Mouse (Mus musculus) heart, embryonic 13.5 days (tissue): ENCODE results near the gene Muc4. TPM values are rescaled to one million over a fixed set of nuclear protein-coding genes. Genes with fewer than 3 reads are reported as not detected.

Source experiments
- ATAC-seq: fragments of 200-750 bp; cut with Nextera tagmentation; 2 replicates; pipeline ENCODE4 v1.8.0; 2017; ENCODE audit warnings: moderate TSS enrichment; ENCODE audit not compliant: insufficient number of reproducible peaks, low FRiP score, low TSS enrichment; ENCODE audit errors: extremely low read depth
- H3K27ac ChIP-seq: fragments of 300-500 bp; sonication (generic); replicated peaks from 2 replicates; pipeline ENCODE4 v1.5.1; 2015; ENCODE audit warnings: moderate library complexity, mild to moderate bottlenecking, inconsistent platforms
- H3K27me3 ChIP-seq: fragments of 300-500 bp; sonication (generic); replicated peaks from 2 replicates; pipeline ENCODE4 v1.6.1; 2015; ENCODE audit warnings: mild to moderate bottlenecking, inconsistent platforms
- H3K36me3 ChIP-seq: fragments of 300-500 bp; sonication (generic); 2 replicates; pipeline ENCODE4 v1.6.1; 2015; ENCODE audit warnings: mild to moderate bottlenecking, inconsistent platforms
- H3K4me1 ChIP-seq: fragments of 300-500 bp; sonication (generic); 2 replicates; pipeline ENCODE4 v1.6.1; 2015; ENCODE audit warnings: inconsistent platforms
- H3K4me2 ChIP-seq: fragments of 300-500 bp; sonication (generic); 2 replicates; pipeline ENCODE4 v1.6.1; 2015; ENCODE audit warnings: inconsistent platforms, mild to moderate bottlenecking, moderate library complexity
- H3K4me3 ChIP-seq: fragments of 300-500 bp; sonication (generic); 2 replicates; pipeline ENCODE4 v1.5.1; 2015; ENCODE audit warnings: moderate library complexity, mild to moderate bottlenecking, inconsistent platforms
- H3K9ac ChIP-seq: fragments of 300-500 bp; sonication (generic); 2 replicates; pipeline ENCODE4 v1.6.1; 2015; ENCODE audit warnings: inconsistent platforms, mild to moderate bottlenecking, moderate library complexity
- H3K9me3 ChIP-seq: fragments of 300-500 bp; sonication (generic); 2 replicates; pipeline ENCODE4 v1.6.1; 2016; ENCODE audit warnings: inconsistent platforms
- WGBS: fragments of 180-500 bp; shearing (Covaris S2); methylation state at CpG from one replicate; pipeline ENCODE4 v1.1.7; 2015; ENCODE audit warnings: mixed read lengths; 5-methylcytosine and 5-hydroxymethylcytosine counted together
- polyA plus RNA-seq: library from polyadenylated mRNA; unstranded; fragments of >200 nt; fragmentation: Nextera tagmentation; extraction: Ambion mirVana; gene quantifications from 2 replicates; pipeline ENCODE4 v1.2.1, GENCODE M21; 2015

The Muc4 gene
- polyA plus RNA-seq, 1 experiment from 2014 or later: 0.21 TPM

DNA sequence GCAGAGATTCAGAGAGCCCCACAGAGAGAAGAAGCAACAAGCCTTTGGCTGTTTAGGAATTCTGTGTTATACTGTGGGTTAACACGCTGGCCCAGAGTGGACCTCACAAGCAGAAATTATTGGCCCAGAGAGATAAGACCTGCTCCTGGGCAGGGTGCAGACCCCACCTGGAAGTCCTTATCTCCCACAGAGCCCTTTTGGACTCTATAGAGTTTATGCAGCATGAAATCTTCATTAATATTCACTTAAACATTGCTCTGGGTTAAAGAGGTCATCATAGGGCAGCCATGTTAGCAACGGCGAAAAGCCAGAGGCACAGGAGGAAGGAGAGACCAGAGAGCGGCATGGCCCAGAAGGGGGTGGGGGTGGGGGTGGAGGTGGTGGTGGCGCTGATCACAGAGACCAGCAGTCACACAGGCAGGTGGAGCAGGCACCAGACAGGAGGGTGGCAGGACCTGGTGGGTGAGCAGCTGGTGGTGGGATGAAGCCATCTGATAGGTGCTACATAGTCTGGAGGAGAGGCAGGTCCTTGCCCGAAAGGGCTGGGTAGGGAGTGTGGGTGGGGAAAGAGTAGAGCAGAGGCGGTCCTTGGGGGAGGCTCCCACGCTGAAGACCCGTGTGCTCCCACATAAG is 27.7 kb upstream of the Muc4 start:
- Histone ChIP-seq H3K27me3 (no peaks in the 10 kb centered on the region), H3K4me1 (peaks cover 30% of the 10 kb centered on the region), H3K4me3 (no peak overlapping the region), H3K27ac (no peak overlapping the region), H3K36me3 (no peaks in the 10 kb centered on the region), H3K9me3 (no peaks in the 10 kb centered on the region), H3K9ac (no peak overlapping the region), H3K4me2 (0 out of 2 replicates have a peak overlapping the region, but pooled peaks have one; percentile 11)
- 59% methylated on average over 9 of the region's 9 CpGs for WGBS
- ATAC-seq: no peak

DNA sequence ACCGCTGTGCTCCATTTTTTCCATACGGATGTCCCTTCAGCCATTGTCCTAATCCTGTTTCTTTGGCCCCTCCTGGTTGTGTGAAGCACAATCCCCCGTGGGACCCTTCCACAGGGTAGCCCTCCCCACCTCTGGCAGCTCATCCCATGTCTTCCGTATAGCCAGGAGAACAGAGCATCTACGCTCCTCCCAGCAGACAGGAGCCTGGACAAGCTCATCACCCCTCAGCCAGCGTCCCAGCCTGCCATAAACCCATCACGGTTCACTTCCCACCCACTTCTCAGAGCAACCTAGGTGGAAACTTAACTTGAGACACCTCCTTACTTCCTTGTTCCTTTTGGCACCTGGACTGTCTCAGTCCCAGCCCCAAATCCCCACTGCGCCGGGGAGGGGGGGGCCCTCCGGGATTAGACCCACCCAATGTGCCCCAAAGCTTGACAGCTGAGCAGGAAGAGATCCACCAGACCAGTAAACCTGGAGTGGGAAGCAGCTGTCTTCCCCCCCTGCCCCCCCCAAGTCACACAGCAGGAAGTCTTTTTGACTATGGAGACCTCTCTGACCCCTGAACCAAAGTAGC is 27.1 kb upstream of the Muc4 start:
- no peak overlapping the region for H3K27ac ChIP-seq
- WGBS: 69% methylated on average over 10 of the region's 10 CpGs
- H3K9ac ChIP-seq: no peak overlapping the region
- H3K4me3 ChIP-seq: no peak overlapping the region
- H3K36me3 ChIP-seq: no peaks in the 10 kb centered on the region
- H3K9me3 ChIP-seq: no peaks in the 10 kb centered on the region
- no peak overlapping the region for H3K4me2 ChIP-seq
- peaks cover 32% of the 10 kb centered on the region for H3K4me1 ChIP-seq
- no peak for ATAC-seq
- H3K27me3 ChIP-seq: no peaks in the 10 kb centered on the region

DNA sequence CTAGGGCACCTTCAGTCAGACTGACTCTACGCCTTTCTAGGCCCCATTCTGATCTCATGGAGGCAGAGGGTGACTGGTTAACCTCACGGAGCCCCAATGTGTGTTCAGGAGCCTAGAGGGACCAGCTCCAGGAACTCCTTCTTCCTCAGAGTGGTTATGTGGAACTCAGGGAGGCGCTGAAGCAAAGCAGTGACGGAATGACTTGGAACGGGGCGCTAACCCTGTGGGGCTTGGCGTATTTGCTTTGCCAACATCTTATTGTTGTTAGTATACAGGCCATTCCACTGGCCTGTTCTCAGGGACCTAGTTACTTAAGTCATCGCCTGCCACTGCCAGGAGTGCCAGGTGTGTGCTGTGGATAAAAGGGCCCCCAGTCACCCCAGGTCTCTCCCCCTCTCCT is 26.6 kb upstream of the Muc4 start:
- Histone ChIP-seq H3K4me1 (peaks cover 34% of the 10 kb centered on the region), H3K4me3 (no peak overlapping the region), H3K4me2 (no peak overlapping the region), H3K27me3 (no peaks in the 10 kb centered on the region), H3K27ac (no peak overlapping the region), H3K9me3 (no peaks in the 10 kb centered on the region), H3K36me3 (no peaks in the 10 kb centered on the region), H3K9ac (no peak overlapping the region)
- WGBS: 88% methylated on average over 8 of the region's 8 CpGs
- no peak for ATAC-seq

DNA sequence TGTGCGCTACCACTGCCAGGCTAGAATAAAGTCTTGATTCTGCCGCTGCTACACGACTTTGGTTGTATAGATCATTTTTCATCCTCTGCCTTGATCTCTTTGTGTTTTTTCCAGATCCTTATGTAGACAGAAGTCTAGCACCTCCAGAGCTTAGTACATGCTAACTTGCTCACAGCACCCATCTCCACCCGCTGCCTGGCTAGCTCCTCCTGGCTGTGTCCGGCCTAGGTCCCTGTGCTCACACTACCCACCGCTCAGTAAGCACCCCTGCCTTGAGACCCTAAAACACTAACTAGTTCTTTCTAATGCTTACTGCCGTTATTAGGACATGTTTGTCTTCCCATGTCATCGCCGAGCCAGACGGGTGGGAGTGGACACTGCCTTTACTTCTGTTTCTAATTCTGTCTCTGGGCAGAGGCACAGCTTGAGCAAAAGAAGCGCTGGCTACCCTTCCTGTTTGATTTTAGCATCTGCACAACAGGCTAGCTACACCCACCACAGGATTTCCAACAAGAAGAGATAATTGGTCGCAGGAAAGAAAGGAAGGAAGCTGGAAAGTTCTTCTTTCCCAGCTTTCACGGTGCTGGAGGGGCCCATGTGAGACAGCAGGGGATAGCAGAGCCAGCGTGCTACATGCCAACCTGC is 25.1 kb upstream of the Muc4 start:
- 51% methylated on average over 14 of the region's 14 CpGs for WGBS
- H3K4me3 ChIP-seq: no peak overlapping the region
- no peak overlapping the region; the same call in 1 of the 2 replicates for H3K9ac ChIP-seq
- H3K27ac ChIP-seq: peak overlapping the region; percentile 15; the same call in 1 of the 2 replicates
- peaks cover 46% of the 10 kb centered on the region for H3K4me1 ChIP-seq
- H3K4me2 ChIP-seq: peak overlapping the region; percentile 18
- no peaks in the 10 kb centered on the region for H3K27me3 ChIP-seq
- no peaks in the 10 kb centered on the region for H3K36me3 ChIP-seq
- no peaks in the 10 kb centered on the region for H3K9me3 ChIP-seq
- no peak for ATAC-seq

DNA sequence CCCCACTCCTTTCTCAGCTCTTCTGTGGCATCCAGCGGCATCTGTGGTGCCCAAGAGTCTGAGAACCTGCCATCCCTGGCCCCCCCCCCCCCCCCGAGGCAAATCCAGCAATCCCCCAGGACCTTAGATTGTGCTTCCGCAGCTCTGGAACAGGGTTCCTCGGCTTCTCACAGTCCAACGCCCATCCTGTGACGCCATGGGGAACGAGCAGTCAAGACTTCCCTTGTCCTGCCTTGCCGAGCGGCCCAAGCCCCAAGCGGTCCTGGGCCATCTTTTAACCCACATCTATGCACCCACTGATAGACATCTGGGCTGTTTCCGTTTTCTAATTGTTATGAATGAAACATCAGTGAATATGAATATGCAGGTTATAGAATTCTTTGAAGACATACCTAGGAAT is 23.5 kb upstream of the Muc4 start:
- WGBS: 81% methylated on average over 11 of the region's 11 CpGs
- H3K9me3 ChIP-seq: no peaks in the 10 kb centered on the region
- no peaks in the 10 kb centered on the region for H3K36me3 ChIP-seq
- peaks cover 44% of the 10 kb centered on the region for H3K4me1 ChIP-seq
- no peak for ATAC-seq
- no peaks in the 10 kb centered on the region; the same call in 1 of the 2 replicates for H3K27me3 ChIP-seq
- no peak overlapping the region for H3K4me3 ChIP-seq
- no peak overlapping the region for H3K27ac ChIP-seq
- H3K4me2 ChIP-seq: no peak overlapping the region
- H3K9ac ChIP-seq: no peak overlapping the region

DNA sequence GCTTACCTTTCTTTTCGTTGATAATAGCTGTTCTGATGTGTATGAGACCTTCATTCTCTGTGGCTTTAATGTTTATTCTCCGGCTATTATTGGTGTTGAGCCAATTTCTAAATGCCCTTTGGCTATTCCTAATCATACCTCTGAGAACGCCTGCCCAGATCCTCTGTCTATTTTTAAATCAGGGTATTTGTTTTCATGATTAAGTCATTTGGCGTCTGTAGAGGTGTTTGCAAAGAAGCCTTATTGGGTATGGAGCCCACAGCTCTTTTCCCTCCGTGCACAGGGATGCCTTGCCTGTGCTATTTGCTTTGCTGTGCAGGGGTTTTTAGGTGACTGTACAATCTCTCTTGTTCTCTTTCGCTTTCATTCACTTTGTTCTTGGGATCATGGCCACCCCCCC is 22.1 kb upstream of the Muc4 start:
- 0 out of 2 replicates have a peak overlapping the region, but pooled peaks have one; percentile 11 for H3K4me2 ChIP-seq
- no peak for ATAC-seq
- H3K9me3 ChIP-seq: no peaks in the 10 kb centered on the region
- H3K27me3 ChIP-seq: no peaks in the 10 kb centered on the region; the same call in 1 of the 2 replicates
- H3K4me1 ChIP-seq: peaks cover 36% of the 10 kb centered on the region
- H3K36me3 ChIP-seq: no peaks in the 10 kb centered on the region
- H3K27ac ChIP-seq: 0 out of 2 replicates have a peak overlapping the region, but pooled peaks have one; percentile 34
- no peak overlapping the region for H3K4me3 ChIP-seq
- no peak overlapping the region for H3K9ac ChIP-seq
- 47% methylated on average over 6 of the region's 6 CpGs for WGBS

DNA sequence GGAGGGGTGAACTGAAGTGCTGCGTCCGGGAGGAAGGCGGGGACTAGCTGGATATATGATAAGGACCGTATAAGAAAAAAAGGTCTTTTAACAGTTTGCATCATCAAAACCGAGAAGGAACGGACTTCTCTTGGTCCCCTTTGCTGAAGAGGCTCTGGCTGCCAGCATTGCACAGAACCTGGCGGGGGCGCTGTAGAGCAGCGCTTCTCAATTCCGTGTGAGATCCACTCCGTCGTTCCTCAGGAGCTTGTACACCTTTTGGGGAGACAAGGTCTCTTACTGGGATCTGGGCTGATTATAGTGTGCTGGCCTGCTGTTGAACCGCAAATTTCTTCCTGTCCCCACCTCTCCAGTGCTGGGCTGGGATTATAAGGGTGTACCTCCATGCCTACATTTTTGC is 20.3 kb upstream of the Muc4 start:
- Histone ChIP-seq H3K9me3 (no peaks in the 10 kb centered on the region), H3K4me1 (peaks cover 33% of the 10 kb centered on the region), H3K27ac (no peak overlapping the region), H3K36me3 (no peaks in the 10 kb centered on the region), H3K4me2 (peak overlapping the region; percentile 59), H3K9ac (peak overlapping the region; percentile 52), H3K4me3 (peak overlapping the region; percentile 14; the same call in 1 of the 2 replicates), H3K27me3 (no peaks in the 10 kb centered on the region; the same call in 1 of the 2 replicates)
- no peak for ATAC-seq
- 12% methylated on average over 13 of the region's 13 CpGs for WGBS

DNA sequence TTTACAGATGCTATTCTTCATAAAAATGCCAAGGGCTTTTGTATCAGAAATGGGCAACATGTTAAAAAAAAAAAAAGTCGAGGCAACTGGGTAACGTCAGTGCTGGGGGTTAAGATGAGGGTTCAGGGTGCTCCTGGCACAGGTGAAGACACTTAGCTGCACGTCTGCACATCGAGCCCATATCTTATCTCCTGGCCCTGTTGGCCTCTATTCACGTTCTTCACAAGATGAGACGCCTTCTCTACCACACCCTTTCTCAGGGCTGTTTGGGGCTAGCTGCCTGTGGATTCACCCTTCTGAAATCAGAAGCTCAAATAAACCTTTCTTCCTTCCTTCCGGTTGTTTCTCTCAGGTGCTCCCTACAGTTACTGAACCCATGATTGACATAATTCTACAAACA is 12.5 kb upstream of the Muc4 start:
- H3K27me3 ChIP-seq: no peaks in the 10 kb centered on the region
- 35% methylated on average over 7 of the region's 7 CpGs for WGBS

DNA sequence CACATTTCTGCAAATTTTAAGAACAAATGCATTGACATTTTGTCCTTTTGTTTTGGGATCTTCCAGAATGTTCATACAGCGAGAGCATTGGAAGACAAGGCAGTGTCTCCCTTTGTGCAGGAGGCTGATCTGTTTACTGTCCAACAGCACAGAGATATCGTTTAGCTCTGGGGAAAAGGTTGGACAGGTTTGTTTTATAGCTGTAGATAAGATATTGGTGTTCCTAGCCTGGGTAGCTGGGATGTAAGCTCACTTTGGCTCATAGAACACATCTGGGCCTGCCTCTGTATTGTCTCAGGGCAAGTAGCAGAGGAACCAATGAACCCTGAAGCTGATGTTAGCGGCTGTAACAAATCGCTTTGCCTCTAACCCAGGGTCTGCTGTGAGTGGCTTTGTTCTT is 11.9 kb upstream of the Muc4 start:
- ATAC-seq: no peak

More for the DNA sequence above, 12.5 kb upstream of the Muc4 start:
- Histone ChIP-seq H3K9ac (no peak overlapping the region), H3K27ac (no peak overlapping the region), H3K9me3 (no peaks in the 10 kb centered on the region), H3K4me2 (no peak overlapping the region), H3K4me1 (peaks cover 2% of the 10 kb centered on the region; the same call in 1 of the 2 replicates), H3K4me3 (no peak overlapping the region), H3K36me3 (no peaks in the 10 kb centered on the region)
- no peak for ATAC-seq

DNA sequence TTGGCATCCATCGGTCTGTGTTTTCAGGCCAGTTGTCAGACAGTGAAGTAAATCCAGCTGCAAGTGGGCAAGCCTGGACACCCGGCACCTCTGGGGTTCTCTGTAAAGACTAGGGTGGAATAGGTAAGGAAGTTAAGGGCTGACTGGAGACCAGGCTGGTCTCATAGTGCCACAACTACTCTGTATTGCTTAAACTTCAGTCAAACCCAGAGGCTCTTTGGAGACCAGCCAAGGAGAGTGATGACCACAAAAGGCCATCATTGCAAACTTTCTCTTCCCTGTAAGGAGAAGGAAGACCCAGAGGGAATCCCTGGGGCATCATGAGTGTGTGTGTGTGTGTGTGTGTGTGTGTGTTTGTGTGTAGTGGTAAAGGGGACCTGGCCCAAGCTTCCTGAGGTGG is 11.4 kb upstream of the Muc4 start:
- no peak for ATAC-seq
- no peak overlapping the region for H3K4me3 ChIP-seq
- no peak overlapping the region for H3K9ac ChIP-seq
- peaks cover 2% of the 10 kb centered on the region; the same call in 1 of the 2 replicates for H3K4me1 ChIP-seq
- no peak overlapping the region for H3K27ac ChIP-seq
- no peaks in the 10 kb centered on the region for H3K9me3 ChIP-seq
- H3K27me3 ChIP-seq: no peaks in the 10 kb centered on the region
- H3K36me3 ChIP-seq: no peaks in the 10 kb centered on the region
- no peak overlapping the region for H3K4me2 ChIP-seq
- WGBS: 87% methylated on average over 2 of the region's 2 CpGs

More for the DNA sequence above, 11.9 kb upstream of the Muc4 start:
- WGBS: 70% methylated on average over 4 of the region's 4 CpGs
- Histone ChIP-seq H3K4me1 (peaks cover 2% of the 10 kb centered on the region; the same call in 1 of the 2 replicates), H3K4me2 (no peak overlapping the region), H3K27me3 (no peaks in the 10 kb centered on the region), H3K9me3 (no peaks in the 10 kb centered on the region), H3K36me3 (no peaks in the 10 kb centered on the region), H3K27ac (no peak overlapping the region), H3K9ac (no peak overlapping the region), H3K4me3 (no peak overlapping the region)

DNA sequence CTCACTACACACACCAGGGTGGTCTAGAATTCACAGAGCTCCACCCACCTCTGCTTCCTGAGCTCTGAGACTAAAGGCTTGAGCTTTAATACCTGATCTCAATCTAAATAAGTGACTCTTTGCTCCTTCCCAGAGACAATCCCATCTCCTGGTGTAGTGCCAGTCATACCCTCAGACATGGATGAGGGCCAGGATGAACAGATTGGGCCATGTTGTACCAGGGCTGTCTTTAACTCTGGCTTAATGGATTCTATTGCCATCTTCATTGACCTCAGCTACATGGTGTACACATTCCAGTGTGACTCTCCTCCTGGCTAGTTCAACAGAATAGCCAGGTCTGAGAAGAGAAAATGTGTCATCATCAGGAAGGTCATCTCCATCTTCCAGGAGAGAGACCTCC is 9.2 kb upstream of the Muc4 start:
- no peak for ATAC-seq

More for the DNA sequence above, 9.2 kb upstream of the Muc4 start:
- Histone ChIP-seq H3K36me3 (no peaks in the 10 kb centered on the region), H3K27me3 (no peaks in the 10 kb centered on the region), H3K4me1 (peaks cover 2% of the 10 kb centered on the region; the same call in 1 of the 2 replicates), H3K9me3 (no peaks in the 10 kb centered on the region), H3K4me2 (no peak overlapping the region), H3K27ac (no peak overlapping the region), H3K4me3 (no peak overlapping the region), H3K9ac (no peak overlapping the region)
